Mouse (Mus musculus) hindbrain, embryonic 16.5 days (tissue): ENCODE measurements around the gene Slc24a2. TPM values are rescaled to one million over a fixed set of nuclear protein-coding genes. Genes with fewer than 3 reads are reported as not detected.
A peak's percentile ranks its signal among the peaks of the same experiment; 100 is the strongest.

Experiments
- ATAC-seq: fragments of 200-750 bp; cut with Nextera tagmentation; 2 replicates; pipeline ENCODE4 v1.8.0; 2017; ENCODE audit warnings: moderate TSS enrichment, moderate library complexity
- H3K27ac ChIP-seq: fragments of 300-500 bp; sonication (generic); 2 replicates; pipeline ENCODE4 v1.5.1; 2014; ENCODE audit warnings: low read depth, mild to moderate bottlenecking, control low read depth, low read length, moderate library complexity
- H3K27me3 ChIP-seq: fragments of 300-500 bp; sonication (generic); replicated peaks from 2 replicates; pipeline ENCODE4 v1.6.1; 2014; ENCODE audit warnings: low read length; ENCODE audit not compliant: control insufficient read depth, insufficient read depth
- H3K36me3 ChIP-seq: fragments of 300-500 bp; sonication (generic); 2 replicates; pipeline ENCODE4 v1.6.1; 2014; ENCODE audit warnings: mild to moderate bottlenecking, low read length, moderate library complexity, mixed read lengths; ENCODE audit not compliant: control insufficient read depth, insufficient read depth
- H3K4me1 ChIP-seq: fragments of 300-500 bp; sonication (generic); 2 replicates; pipeline ENCODE4 v1.6.1; 2014; ENCODE audit warnings: low read depth, low read length; ENCODE audit not compliant: control insufficient read depth, insufficient read depth
- H3K4me2 ChIP-seq: fragments of 300-500 bp; sonication (generic); 2 replicates; pipeline ENCODE4 v1.6.1; 2014; ENCODE audit warnings: mild to moderate bottlenecking, low read length, control low read depth, moderate library complexity
- H3K4me3 ChIP-seq: fragments of 300-500 bp; sonication (generic); 2 replicates; pipeline ENCODE4 v1.5.1; 2014; ENCODE audit warnings: mild to moderate bottlenecking, low read length, control low read depth, moderate library complexity
- H3K9ac ChIP-seq: fragments of 300-500 bp; sonication (generic); 2 replicates; pipeline ENCODE4 v1.6.1; 2014; ENCODE audit warnings: low read depth, mild to moderate bottlenecking, control low read depth, low read length, moderate library complexity
- H3K9me3 ChIP-seq: fragments of 300-500 bp; sonication (generic); 2 replicates; pipeline ENCODE4 v1.6.1; 2014; ENCODE audit warnings: mild to moderate bottlenecking, low read length, moderate library complexity; ENCODE audit not compliant: control insufficient read depth
- WGBS: fragments of 180-500 bp; shearing (Covaris S2); extraction: QIAGEN DNeasy Blood & Tissue Kit; methylation state at CpG from one replicate; pipeline ENCODE4 v1.1.7; 2014; 5-methylcytosine and 5-hydroxymethylcytosine counted together
- polyA plus RNA-seq: library from polyadenylated mRNA; unstranded; fragments of >200 nt; fragmentation: Nextera tagmentation; extraction: Ambion mirVana; gene quantifications from 2 replicates; pipeline ENCODE4 v1.2.1, GENCODE M21; 2015

Gene Slc24a2
- polyA plus RNA-seq, 1 experiment from 2014 or later: 5.6 TPM

- H3K4me3 ChIP-seq: no peak overlapping the region
- no peak overlapping the region for H3K4me2 ChIP-seq
- no peak overlapping the region for H3K9ac ChIP-seq
- H3K36me3 ChIP-seq: no peaks in the 10 kb centered on the region
- H3K4me1 ChIP-seq: no peaks in the 10 kb centered on the region
- no peak overlapping the region for H3K27ac ChIP-seq
- ATAC-seq: no peak
- H3K9me3 ChIP-seq: no peaks in the 10 kb centered on the region
- no peaks in the 10 kb centered on the region for H3K27me3 ChIP-seq
- WGBS: 62% methylated on average over 13 of the region's 13 CpGs
Measured at GRCm38 (mm10) chr4:87019486-87020105, 210.7 kb downstream of the Slc24a2 start.

- WGBS: 88% methylated on average over 9 of the region's 9 CpGs
- ATAC-seq: no peak
- H3K4me1 ChIP-seq: no peaks in the 10 kb centered on the region
- no peaks in the 10 kb centered on the region for H3K9me3 ChIP-seq
- no peak overlapping the region for H3K9ac ChIP-seq
- no peak overlapping the region for H3K4me3 ChIP-seq
- no peaks in the 10 kb centered on the region for H3K27me3 ChIP-seq
- H3K27ac ChIP-seq: no peak overlapping the region
- H3K4me2 ChIP-seq: no peak overlapping the region
- no peaks in the 10 kb centered on the region for H3K36me3 ChIP-seq
Measured at GRCm38 (mm10) chr4:87018073-87018997, 211.9 kb downstream of the Slc24a2 start.

GRCm38 (mm10) chr4:87017464-87017863 is 212.8 kb downstream of the Slc24a2 start:
- no peak overlapping the region for H3K4me3 ChIP-seq
- no peaks in the 10 kb centered on the region for H3K4me1 ChIP-seq
- no peak overlapping the region for H3K9ac ChIP-seq
- H3K27ac ChIP-seq: no peak overlapping the region
- ATAC-seq: no peak
- no peak overlapping the region for H3K4me2 ChIP-seq
- WGBS: 73% methylated on average over 3 of the region's 3 CpGs
- H3K9me3 ChIP-seq: no peaks in the 10 kb centered on the region
- no peaks in the 10 kb centered on the region for H3K36me3 ChIP-seq
- no peaks in the 10 kb centered on the region for H3K27me3 ChIP-seq

GRCm38 (mm10) chr4:87015746-87016145 is 214.5 kb downstream of the Slc24a2 start:
- no peak for ATAC-seq
- 67% methylated on average over 4 of the region's 4 CpGs for WGBS

GRCm38 (mm10) chr4:87013721-87014620 is 216.3 kb downstream of the Slc24a2 start:
- Histone ChIP-seq H3K9me3 (no peaks in the 10 kb centered on the region), H3K9ac (no peak overlapping the region), H3K27ac (no peak overlapping the region), H3K4me3 (no peak overlapping the region), H3K27me3 (no peaks in the 10 kb centered on the region), H3K4me1 (no peaks in the 10 kb centered on the region), H3K36me3 (no peaks in the 10 kb centered on the region), H3K4me2 (no peak overlapping the region)
- ATAC-seq: peak; percentile 50; the same call in 1 of the 2 replicates
- 66% methylated on average over 7 of the region's 7 CpGs for WGBS

More at GRCm38 (mm10) chr4:87015746-87016145, 214.5 kb downstream of the Slc24a2 start:
- Histone ChIP-seq H3K4me2 (no peak overlapping the region), H3K36me3 (no peaks in the 10 kb centered on the region), H3K27me3 (no peaks in the 10 kb centered on the region), H3K27ac (no peak overlapping the region), H3K4me3 (no peak overlapping the region), H3K4me1 (no peaks in the 10 kb centered on the region), H3K9me3 (no peaks in the 10 kb centered on the region), H3K9ac (no peak overlapping the region)

- no peak overlapping the region for H3K4me3 ChIP-seq
- no peaks in the 10 kb centered on the region for H3K4me1 ChIP-seq
- H3K4me2 ChIP-seq: no peak overlapping the region
- no peak for ATAC-seq
- 62% methylated on average over 3 of the region's 3 CpGs for WGBS
- no peaks in the 10 kb centered on the region for H3K27me3 ChIP-seq
- no peak overlapping the region for H3K9ac ChIP-seq
- H3K9me3 ChIP-seq: no peaks in the 10 kb centered on the region
- H3K27ac ChIP-seq: no peak overlapping the region
- H3K36me3 ChIP-seq: no peaks in the 10 kb centered on the region
Measured at GRCm38 (mm10) chr4:86992470-86992869, 237.8 kb downstream of the Slc24a2 start.

GRCm38 (mm10) chr4:86989301-86989700 is 241.0 kb downstream of the Slc24a2 start:
- no peak overlapping the region for H3K4me3 ChIP-seq
- no peak for ATAC-seq
- no peak overlapping the region for H3K9ac ChIP-seq
- H3K4me2 ChIP-seq: no peak overlapping the region
- H3K9me3 ChIP-seq: no peaks in the 10 kb centered on the region
- no peaks in the 10 kb centered on the region for H3K4me1 ChIP-seq
- no peaks in the 10 kb centered on the region for H3K27me3 ChIP-seq
- H3K36me3 ChIP-seq: no peaks in the 10 kb centered on the region
- no peak overlapping the region for H3K27ac ChIP-seq
- WGBS: 27% methylated on average over 6 of the region's 6 CpGs

- H3K9me3 ChIP-seq: no peaks in the 10 kb centered on the region
Measured at GRCm38 (mm10) chr4:86987846-86988245, 242.4 kb downstream of the Slc24a2 start.

More at GRCm38 (mm10) chr4:86987846-86988245, 242.4 kb downstream of the Slc24a2 start:
- Histone ChIP-seq H3K27me3 (no peaks in the 10 kb centered on the region), H3K4me2 (no peak overlapping the region), H3K36me3 (no peaks in the 10 kb centered on the region), H3K27ac (no peak overlapping the region), H3K9ac (no peak overlapping the region), H3K4me3 (no peak overlapping the region), H3K4me1 (no peaks in the 10 kb centered on the region)
- WGBS: 86% methylated on average over 4 of the region's 4 CpGs
- no peak for ATAC-seq
